Mouse (Mus musculus): ENCODE measurements around the gene Prrc2a. TPM values are rescaled to one million over a fixed set of nuclear protein-coding genes. Genes with fewer than 3 reads are reported as not detected.

The Prrc2a gene
- total RNA-seq, 4 experiments from 2014 or later = 241 to 340 (median 274) TPM

DNA sequence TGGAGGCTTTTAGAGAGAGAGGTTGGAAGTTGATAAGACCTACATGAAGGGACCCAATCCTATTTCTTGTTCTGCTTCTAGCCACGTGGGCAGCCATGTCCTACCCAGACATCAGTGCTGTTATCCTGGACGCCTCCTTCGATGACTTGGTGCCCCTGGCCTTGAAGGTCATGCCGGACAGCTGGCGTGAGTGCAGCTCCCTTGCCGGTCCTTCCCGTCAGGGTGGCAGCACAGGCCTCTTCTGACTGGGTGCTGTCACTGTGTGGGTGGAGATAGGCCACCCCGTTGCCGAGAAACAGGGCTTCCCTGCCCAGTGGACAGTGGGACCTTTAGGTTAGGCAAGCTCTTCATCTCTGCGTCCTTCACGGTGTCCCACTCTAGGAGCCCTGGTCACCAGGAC lies 63.5 kb downstream of the Prrc2a start:
- no peak for DNase-seq

DNA sequence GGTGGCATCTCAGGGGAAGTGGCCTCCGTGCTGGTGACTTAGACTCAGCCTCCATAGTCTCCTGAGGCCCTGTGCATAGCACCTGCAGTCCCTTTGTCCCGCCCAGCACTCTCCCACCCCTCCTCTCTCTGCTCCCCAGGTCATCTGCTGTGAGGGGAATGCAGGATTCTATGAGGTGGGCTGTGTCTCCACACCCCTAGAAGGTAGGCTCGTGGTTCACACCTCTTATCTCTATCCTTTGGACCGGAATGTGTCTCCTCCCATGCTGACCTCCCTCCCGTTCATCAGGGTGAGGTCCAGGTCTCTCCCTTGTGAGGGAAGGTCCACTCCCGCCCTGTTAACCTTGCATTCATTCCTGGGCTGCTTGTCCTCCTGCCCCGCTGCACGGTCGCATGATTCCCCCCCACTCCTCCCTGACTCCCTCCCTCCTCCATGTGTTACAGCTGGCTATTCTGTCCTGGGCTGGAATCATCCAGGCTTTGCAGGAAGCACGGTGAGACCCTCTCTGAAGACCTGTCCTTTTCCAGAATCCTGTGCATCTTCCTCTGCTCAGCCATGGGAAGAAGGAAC lies 64.4 kb downstream of the Prrc2a start:
- DNase-seq = no peak

Small RNA genes lying within 50 kb of the gene (microRNA-seq; reads per million reads assigned to microRNA genes)
- gene Mir6973a = 0 reads per million in 2 experiments
- gene Mir6974 = 0 reads per million in 2 experiments

Other genes with a start within 250 kb of the Prrc2a start
- gene Neu1, start 233.6 kb downstream of the Prrc2a start, total RNA-seq (2022) = 10 to 100 TPM; 27.3 to 39.4 (median 28.1) TPM
- 100 to 1,000 TPM in 1 of 4 experiments, 10 to 100 TPM in 3; 24.5 to 115 (median 36.0) TPM for gene Hspa1b, start 205.7 kb downstream of the Prrc2a start, total RNA-seq (2022)
- gene Gm20481, start 195.0 kb downstream of the Prrc2a start, total RNA-seq (2022) = under 1 TPM in 1 of 4 experiments, not detected in 3; 0.73 TPM
- 10 to 100 TPM; 11.9 to 35.8 (median 14.4) TPM for gene Hspa1a, start 192.7 kb downstream of the Prrc2a start, total RNA-seq (2022)
- under 1 TPM; 0.14 to 0.25 (median 0.17) TPM for gene Hspa1l, start 192.2 kb downstream of the Prrc2a start, total RNA-seq (2022)
- gene Lsm2, start 183.0 kb downstream of the Prrc2a start, total RNA-seq (2022) = 10 to 100 TPM; 28.2 to 35.4 (median 30.1) TPM
- 10 to 100 TPM; 57.9 to 76.0 (median 67.7) TPM for gene Vars, start 163.9 kb downstream of the Prrc2a start, total RNA-seq (2022)
- 1 to 10 TPM in 2 of 4 experiments, under 1 TPM in 2; 0.75 to 1.8 (median 1.2) TPM for gene Vwa7, start 148.3 kb downstream of the Prrc2a start, total RNA-seq (2022)
- 1 to 10 TPM in 2 of 4 experiments, under 1 TPM in 2; 0.91 to 2.8 (median 0.99) TPM for gene Sapcd1, start 136.9 kb downstream of the Prrc2a start, total RNA-seq (2022)
- 1 to 10 TPM in 3 of 4 experiments, under 1 TPM in 1; 0.73 to 4.0 (median 2.2) TPM for gene Msh5, start 118.2 kb downstream of the Prrc2a start, total RNA-seq (2022)
- 100 to 1,000 TPM in 2 of 4 experiments, 10 to 100 TPM in 2; 83.2 to 134 (median 113) TPM for gene Clic1, start 114.9 kb downstream of the Prrc2a start, total RNA-seq (2022)
- 10 to 100 TPM; 12.4 to 29.5 (median 21.6) TPM for gene Ddah2, start 105.9 kb downstream of the Prrc2a start, total RNA-seq (2022)
- not detected for gene Ly6g6c, start 99.5 kb downstream of the Prrc2a start, total RNA-seq (2022)
- not detected for gene Mpig6b, start 98.7 kb downstream of the Prrc2a start, total RNA-seq (2022)
- not detected for gene Ly6g6e, start 88.0 kb downstream of the Prrc2a start, total RNA-seq (2022)
- gene Ly6g6d, start 86.8 kb downstream of the Prrc2a start, total RNA-seq (2022) = under 1 TPM in 2 of 4 experiments, not detected in 2; 0.46 to 0.68 TPM
- not detected for gene Ly6g6f, start 79.3 kb downstream of the Prrc2a start, total RNA-seq (2022)
- gene Abhd16a, start 75.6 kb downstream of the Prrc2a start, total RNA-seq (2022) = 100 to 1,000 TPM in 2 of 4 experiments, 10 to 100 TPM in 2; 79.4 to 124 (median 103) TPM
- gene Ly6g5c, start 56.6 kb downstream of the Prrc2a start, total RNA-seq (2022) = not detected
- under 1 TPM in 3 of 4 experiments, not detected in 1; 0.38 to 0.91 (median 0.40) TPM for gene Ly6g5b, start 49.5 kb downstream of the Prrc2a start, total RNA-seq (2022)
- gene Gpank1, start 43.4 kb downstream of the Prrc2a start, total RNA-seq (2022) = 10 to 100 TPM; 12.6 to 17.9 (median 14.5) TPM
- gene Csnk2b, start 42.8 kb downstream of the Prrc2a start, total RNA-seq (2022) = 100 to 1,000 TPM; 196 to 224 (median 222) TPM
- 10 to 100 TPM; 29.3 to 41.2 (median 39.6) TPM for gene D17H6S53E, start 38.5 kb downstream of the Prrc2a start, total RNA-seq (2022)
- under 1 TPM in 2 of 4 experiments, not detected in 2; 0.28 to 0.32 TPM for gene Apom, start 32.8 kb downstream of the Prrc2a start, total RNA-seq (2022)
- gene Bag6, start 29.7 kb downstream of the Prrc2a start, total RNA-seq (2022) = 100 to 1,000 TPM; 354 to 477 (median 417) TPM
- 10 to 100 TPM in 2 of 4 experiments, 1 to 10 TPM in 2; 5.5 to 14.5 (median 10.5) TPM for gene Aif1, start 11.2 kb upstream of the Prrc2a start, total RNA-seq (2022)
- 10 to 100 TPM in 1 of 4 experiments, 1 to 10 TPM in 3; 4.7 to 11.3 (median 8.2) TPM for gene Lst1, start 23.5 kb upstream of the Prrc2a start, total RNA-seq (2022)
- gene Ltb, start 29.5 kb upstream of the Prrc2a start, total RNA-seq (2022) = 10 to 100 TPM in 1 of 4 experiments, 1 to 10 TPM in 3; 1.3 to 10.3 (median 4.5) TPM
- 1 to 10 TPM in 2 of 4 experiments, under 1 TPM in 2; 0.56 to 2.2 (median 0.89) TPM for gene Tnf, start 37.1 kb upstream of the Prrc2a start, total RNA-seq (2022)
- 1 to 10 TPM in 1 of 4 experiments, under 1 TPM in 3; 0.28 to 1.1 (median 0.63) TPM for gene Lta, start 40.5 kb upstream of the Prrc2a start, total RNA-seq (2022)
- gene Gm16181, start 55.9 kb upstream of the Prrc2a start, total RNA-seq (2022) = not detected
- gene Atp6v1g2, start 68.8 kb upstream of the Prrc2a start, total RNA-seq (2022) = 10 to 100 TPM in 1 of 4 experiments, 1 to 10 TPM in 3; 5.5 to 12.1 (median 7.4) TPM
- gene Nfkbil1, start 70.9 kb upstream of the Prrc2a start, total RNA-seq (2022) = 10 to 100 TPM; 17.4 to 20.2 (median 19.8) TPM
- 100 to 1,000 TPM; 181 to 239 (median 202) TPM for gene Ddx39b, start 76.8 kb upstream of the Prrc2a start, total RNA-seq (2022)
- 100 to 1,000 TPM; 209 to 349 (median 279) TPM for gene H2-D1, start 97.8 kb upstream of the Prrc2a start, total RNA-seq (2022)
- gene H2-Q1, start 155.5 kb upstream of the Prrc2a start, total RNA-seq (2022) = 1 to 10 TPM; 3.6 to 5.8 (median 4.6) TPM
- gene H2-Q2, start 177.3 kb upstream of the Prrc2a start, total RNA-seq (2022) = 1 to 10 TPM; 1.7 to 2.7 (median 2.3) TPM
- 10 to 100 TPM; 26.9 to 46.7 (median 37.7) TPM for gene H2-Q4, start 214.7 kb upstream of the Prrc2a start, total RNA-seq (2022)